Mouse (Mus musculus): Measurements from ENCODE around the gene Slco1b2. TPM values are rescaled to one million over a fixed set of nuclear protein-coding genes. Genes with fewer than 3 reads are reported as not detected.
"Not testable (repeated sequence)": the region's sequence is repeated elsewhere in the genome, so short reads cannot be mapped to it uniquely, and the experiment has no call there.

The Slco1b2 gene
- polyA plus RNA-seq (2012; rRNA removed), result 0.08 and 0.17 TPM in 2 replicates

GRCm38 (mm10) chr6:141629291-141629690, at the start of gene Slco1b2:
Slco1b2 (plus strand) TSS chr6:141629518.
- Histone ChIP-seq H3K4me1 (ENCODE audit: control insufficient read depth, insufficient read depth, low read length) (no peaks in the 10 kb centered on the region), H3K27ac (ENCODE audit: insufficient read depth, low read length) (no peak within 1 kb of the TSS), H3K4me3 (ENCODE audit: insufficient read depth, low read length) (no peak within 1 kb of the TSS)
- TF ChIP-seq CTCF (IDR thresholded peaks at IDR 0.05; ENCODE audit: extremely low read depth, insufficient read depth, low read length), result no peak

- H3K4me1 ChIP-seq (ENCODE audit: control insufficient read depth, insufficient read depth, low read length), result no peaks in the 10 kb centered on the region
- no peak overlapping the region for H3K27ac ChIP-seq (ENCODE audit: insufficient read depth, low read length)
- H3K4me3 ChIP-seq (ENCODE audit: insufficient read depth, low read length), result no peak overlapping the region
- no peak for TF ChIP-seq CTCF (IDR thresholded peaks at IDR 0.05; ENCODE audit: extremely low read depth, insufficient read depth, low read length)
- no peak for TF ChIP-seq POLR2A (IDR thresholded peaks at IDR 0.05; ENCODE audit: extremely low read depth, insufficient read depth, low read length)
Observed at GRCm38 (mm10) chr6:141584791-141585403, 44.4 kb upstream of the Slco1b2 start.

- TF ChIP-seq POLR2A (IDR thresholded peaks at IDR 0.05; ENCODE audit: extremely low read depth, insufficient read depth, low read length) (no peak), CTCF (IDR thresholded peaks at IDR 0.05; ENCODE audit: extremely low read depth, insufficient read depth, low read length) (no peak)
- Histone ChIP-seq H3K4me1 (ENCODE audit: control insufficient read depth, insufficient read depth, low read length) (no peaks in the 10 kb centered on the region), H3K27ac (ENCODE audit: insufficient read depth, low read length) (no peak overlapping the region), H3K4me3 (ENCODE audit: insufficient read depth, low read length) (no peak overlapping the region)
Observed at GRCm38 (mm10) chr6:141590002-141590401, 39.3 kb upstream of the Slco1b2 start.

GRCm38 (mm10) chr6:141590598-141591200, 38.6 kb upstream of the Slco1b2 start:
- not testable (repeated sequence) for H3K4me1 ChIP-seq (ENCODE audit: control insufficient read depth, insufficient read depth, low read length); H3K27ac ChIP-seq (ENCODE audit: insufficient read depth, low read length); H3K4me3 ChIP-seq (ENCODE audit: insufficient read depth, low read length)

GRCm38 (mm10) chr6:141596081-141596480, 33.2 kb upstream of the Slco1b2 start:
- H3K4me1 ChIP-seq (ENCODE audit: control insufficient read depth, insufficient read depth, low read length), result no peaks in the 10 kb centered on the region

GRCm38 (mm10) chr6:141597037-141597436, 32.3 kb upstream of the Slco1b2 start:
- TF ChIP-seq POLR2A (IDR thresholded peaks at IDR 0.05; ENCODE audit: extremely low read depth, insufficient read depth, low read length) (no peak), CTCF (IDR thresholded peaks at IDR 0.05; ENCODE audit: extremely low read depth, insufficient read depth, low read length) (no peak)
- Histone ChIP-seq H3K4me1 (ENCODE audit: control insufficient read depth, insufficient read depth, low read length) (no peaks in the 10 kb centered on the region), H3K4me3 (ENCODE audit: insufficient read depth, low read length) (no peak overlapping the region), H3K27ac (ENCODE audit: insufficient read depth, low read length) (no peak overlapping the region)

More at GRCm38 (mm10) chr6:141596081-141596480, 33.2 kb upstream of the Slco1b2 start:
- no peak overlapping the region for H3K27ac ChIP-seq (ENCODE audit: insufficient read depth, low read length)
- no peak for TF ChIP-seq POLR2A (IDR thresholded peaks at IDR 0.05; ENCODE audit: extremely low read depth, insufficient read depth, low read length)
- no peak for TF ChIP-seq CTCF (IDR thresholded peaks at IDR 0.05; ENCODE audit: extremely low read depth, insufficient read depth, low read length)
- H3K4me3 ChIP-seq (ENCODE audit: insufficient read depth, low read length), result no peak overlapping the region

- TF ChIP-seq POLR2A (IDR thresholded peaks at IDR 0.05; ENCODE audit: extremely low read depth, insufficient read depth, low read length), result no peak
- no peak for TF ChIP-seq CTCF (IDR thresholded peaks at IDR 0.05; ENCODE audit: extremely low read depth, insufficient read depth, low read length)
- Histone ChIP-seq H3K4me3 (ENCODE audit: insufficient read depth, low read length) (no peak overlapping the region), H3K27ac (ENCODE audit: insufficient read depth, low read length) (no peak overlapping the region), H3K4me1 (ENCODE audit: control insufficient read depth, insufficient read depth, low read length) (no peaks in the 10 kb centered on the region)
Observed at GRCm38 (mm10) chr6:141600940-141601339, 28.4 kb upstream of the Slco1b2 start.

GRCm38 (mm10) chr6:141610702-141611260, 18.5 kb upstream of the Slco1b2 start:
- no peak overlapping the region for H3K4me3 ChIP-seq (ENCODE audit: insufficient read depth, low read length)
- H3K4me1 ChIP-seq (ENCODE audit: control insufficient read depth, insufficient read depth, low read length), result no peaks in the 10 kb centered on the region
- no peak overlapping the region for H3K27ac ChIP-seq (ENCODE audit: insufficient read depth, low read length)
- TF ChIP-seq CTCF (IDR thresholded peaks at IDR 0.05; ENCODE audit: extremely low read depth, insufficient read depth, low read length) (no peak), POLR2A (IDR thresholded peaks at IDR 0.05; ENCODE audit: extremely low read depth, insufficient read depth, low read length) (no peak)

- Histone ChIP-seq H3K27ac (ENCODE audit: insufficient read depth, low read length) (no peak overlapping the region), H3K4me1 (ENCODE audit: control insufficient read depth, insufficient read depth, low read length) (no peaks in the 10 kb centered on the region), H3K4me3 (ENCODE audit: insufficient read depth, low read length) (no peak overlapping the region)
- no peak for TF ChIP-seq POLR2A (IDR thresholded peaks at IDR 0.05; ENCODE audit: extremely low read depth, insufficient read depth, low read length)
- no peak for TF ChIP-seq CTCF (IDR thresholded peaks at IDR 0.05; ENCODE audit: extremely low read depth, insufficient read depth, low read length)
Observed at GRCm38 (mm10) chr6:141614017-141614416, 15.3 kb upstream of the Slco1b2 start.

GRCm38 (mm10) chr6:141615348-141615747, 14.0 kb upstream of the Slco1b2 start:
- H3K4me1 ChIP-seq (ENCODE audit: control insufficient read depth, insufficient read depth, low read length), result no peaks in the 10 kb centered on the region
- H3K27ac ChIP-seq (ENCODE audit: insufficient read depth, low read length), result no peak overlapping the region
- no peak overlapping the region for H3K4me3 ChIP-seq (ENCODE audit: insufficient read depth, low read length)
- TF ChIP-seq CTCF (IDR thresholded peaks at IDR 0.05; ENCODE audit: extremely low read depth, insufficient read depth, low read length), result no peak
- TF ChIP-seq POLR2A (IDR thresholded peaks at IDR 0.05; ENCODE audit: extremely low read depth, insufficient read depth, low read length), result no peak
